Mouse (Mus musculus): ENCODE measurements around the gene Iqgap1. TPM values are rescaled to one million over a fixed set of nuclear protein-coding genes. Genes with fewer than 3 reads are reported as not detected.

Iqgap1 gene
- 141 and 147 TPM in 2 replicates for total RNA-seq (2017)

GRCm38 (mm10) chr7:80825843-80826403 is at the start of gene Iqgap1:
Gene Iqgap1, minus strand, starts transcription at chr7:80825974.
- ATAC-seq (replicated peaks in 1 of 2; ENCODE audit: insufficient read depth in 1 of 2, low FRiP score in 2 of 2, low TSS enrichment in 1 of 2, low read depth in 1 of 2, poor library complexity in 2 of 2, severe bottlenecking in 2 of 2), result no peak

GRCm38 (mm10) chr7:80873631-80874030 is 47.9 kb upstream of the Iqgap1 start:
- no peak for ATAC-seq (replicated peaks in 1 of 2; ENCODE audit: insufficient read depth in 1 of 2, low FRiP score in 2 of 2, low TSS enrichment in 1 of 2, low read depth in 1 of 2, poor library complexity in 2 of 2, severe bottlenecking in 2 of 2)

- ATAC-seq (replicated peaks in 1 of 2; ENCODE audit: insufficient read depth in 1 of 2, low FRiP score in 2 of 2, low TSS enrichment in 1 of 2, low read depth in 1 of 2, poor library complexity in 2 of 2, severe bottlenecking in 2 of 2), result peak; percentile 53 to 62
These were observed 47.3 kb upstream of the Iqgap1 start for GRCm38 (mm10) chr7:80873038-80873437.

- ATAC-seq (replicated peaks in 1 of 2; ENCODE audit: insufficient read depth in 1 of 2, low FRiP score in 2 of 2, low TSS enrichment in 1 of 2, low read depth in 1 of 2, poor library complexity in 2 of 2, severe bottlenecking in 2 of 2), result no peak
These were observed 42.9 kb upstream of the Iqgap1 start for GRCm38 (mm10) chr7:80868686-80869085.

- ATAC-seq (replicated peaks in 1 of 2; ENCODE audit: insufficient read depth in 1 of 2, low FRiP score in 2 of 2, low TSS enrichment in 1 of 2, low read depth in 1 of 2, poor library complexity in 2 of 2, severe bottlenecking in 2 of 2), result no peak
These were observed 40.9 kb upstream of the Iqgap1 start for GRCm38 (mm10) chr7:80866514-80867147.

- no peak for ATAC-seq (replicated peaks in 1 of 2; ENCODE audit: insufficient read depth in 1 of 2, low FRiP score in 2 of 2, low TSS enrichment in 1 of 2, low read depth in 1 of 2, poor library complexity in 2 of 2, severe bottlenecking in 2 of 2)
These were observed 39.7 kb upstream of the Iqgap1 start for GRCm38 (mm10) chr7:80865521-80865920.

GRCm38 (mm10) chr7:80864831-80865230 is 39.1 kb upstream of the Iqgap1 start:
- peak; percentile 78 to 79 for ATAC-seq (replicated peaks in 1 of 2; ENCODE audit: insufficient read depth in 1 of 2, low FRiP score in 2 of 2, low TSS enrichment in 1 of 2, low read depth in 1 of 2, poor library complexity in 2 of 2, severe bottlenecking in 2 of 2)

- no peak for ATAC-seq (replicated peaks in 1 of 2; ENCODE audit: insufficient read depth in 1 of 2, low FRiP score in 2 of 2, low TSS enrichment in 1 of 2, low read depth in 1 of 2, poor library complexity in 2 of 2, severe bottlenecking in 2 of 2)
These were observed 38.4 kb upstream of the Iqgap1 start for GRCm38 (mm10) chr7:80864151-80864550.

- ATAC-seq (replicated peaks in 1 of 2; ENCODE audit: insufficient read depth in 1 of 2, low FRiP score in 2 of 2, low TSS enrichment in 1 of 2, low read depth in 1 of 2, poor library complexity in 2 of 2, severe bottlenecking in 2 of 2), result no peak
These were observed 37.7 kb upstream of the Iqgap1 start for GRCm38 (mm10) chr7:80863520-80863919.

GRCm38 (mm10) chr7:80862475-80862874 is 36.7 kb upstream of the Iqgap1 start:
- peak; percentile 14 to 38; a peak in 2 of 4 replicates for ATAC-seq (replicated peaks in 1 of 2; ENCODE audit: insufficient read depth in 1 of 2, low FRiP score in 2 of 2, low TSS enrichment in 1 of 2, low read depth in 1 of 2, poor library complexity in 2 of 2, severe bottlenecking in 2 of 2)

- ATAC-seq (replicated peaks in 1 of 2; ENCODE audit: insufficient read depth in 1 of 2, low FRiP score in 2 of 2, low TSS enrichment in 1 of 2, low read depth in 1 of 2, poor library complexity in 2 of 2, severe bottlenecking in 2 of 2), result peak; percentile 84 to 90
These were observed 35.0 kb upstream of the Iqgap1 start, which contains the start of gene Zscan2 for GRCm38 (mm10) chr7:80860729-80861274. Gene Zscan2, plus strand, starts transcription at chr7:80860920.

- peak; percentile 47 to 50; a peak in 3 of 4 replicates for ATAC-seq (replicated peaks in 1 of 2; ENCODE audit: insufficient read depth in 1 of 2, low FRiP score in 2 of 2, low TSS enrichment in 1 of 2, low read depth in 1 of 2, poor library complexity in 2 of 2, severe bottlenecking in 2 of 2)
These were observed 34.5 kb upstream of the Iqgap1 start for GRCm38 (mm10) chr7:80860227-80860626.

- peak; percentile 64 to 73 for ATAC-seq (replicated peaks in 1 of 2; ENCODE audit: insufficient read depth in 1 of 2, low FRiP score in 2 of 2, low TSS enrichment in 1 of 2, low read depth in 1 of 2, poor library complexity in 2 of 2, severe bottlenecking in 2 of 2)
These were observed 31.4 kb upstream of the Iqgap1 start for GRCm38 (mm10) chr7:80857181-80857580.

- no peak for ATAC-seq (replicated peaks in 1 of 2; ENCODE audit: insufficient read depth in 1 of 2, low FRiP score in 2 of 2, low TSS enrichment in 1 of 2, low read depth in 1 of 2, poor library complexity in 2 of 2, severe bottlenecking in 2 of 2)
These were observed 29.5 kb upstream of the Iqgap1 start for GRCm38 (mm10) chr7:80855316-80855715.

GRCm38 (mm10) chr7:80853218-80853617 is 27.4 kb upstream of the Iqgap1 start:
- no peak for ATAC-seq (replicated peaks in 1 of 2; ENCODE audit: insufficient read depth in 1 of 2, low FRiP score in 2 of 2, low TSS enrichment in 1 of 2, low read depth in 1 of 2, poor library complexity in 2 of 2, severe bottlenecking in 2 of 2)

GRCm38 (mm10) chr7:80850520-80850919 is 24.7 kb upstream of the Iqgap1 start:
- ATAC-seq (replicated peaks in 1 of 2; ENCODE audit: insufficient read depth in 1 of 2, low FRiP score in 2 of 2, low TSS enrichment in 1 of 2, low read depth in 1 of 2, poor library complexity in 2 of 2, severe bottlenecking in 2 of 2), result no peak

GRCm38 (mm10) chr7:80849710-80850109 is 23.9 kb upstream of the Iqgap1 start:
- ATAC-seq (replicated peaks in 1 of 2; ENCODE audit: insufficient read depth in 1 of 2, low FRiP score in 2 of 2, low TSS enrichment in 1 of 2, low read depth in 1 of 2, poor library complexity in 2 of 2, severe bottlenecking in 2 of 2), result peak; percentile 59 to 89

- ATAC-seq (replicated peaks in 1 of 2; ENCODE audit: insufficient read depth in 1 of 2, low FRiP score in 2 of 2, low TSS enrichment in 1 of 2, low read depth in 1 of 2, poor library complexity in 2 of 2, severe bottlenecking in 2 of 2), result no peak
These were observed 23.5 kb upstream of the Iqgap1 start for GRCm38 (mm10) chr7:80849267-80849666.

- ATAC-seq (replicated peaks in 1 of 2; ENCODE audit: insufficient read depth in 1 of 2, low FRiP score in 2 of 2, low TSS enrichment in 1 of 2, low read depth in 1 of 2, poor library complexity in 2 of 2, severe bottlenecking in 2 of 2), result no peak
These were observed 20.9 kb upstream of the Iqgap1 start for GRCm38 (mm10) chr7:80846709-80847108.
